Mouse (Mus musculus) hindbrain, embryonic 13.5 days (tissue): ENCODE measurements at regions not wholly inside any gene's neighbourhood (a gene's known extent, or its start where the extent isn't known, plus 50 kb on each side); places are given as distances from the start of the nearest gene placed in this dataset.
A peak's percentile ranks its signal among the peaks of the same experiment; 100 is the strongest.

ENCODE experiments used
- ATAC-seq: fragments of 200-750 bp; cut with Nextera tagmentation; 2 replicates; pipeline ENCODE4 v1.8.0; 2017; ENCODE audit warnings: moderate TSS enrichment; ENCODE audit not compliant: low FRiP score
- H3K27ac ChIP-seq: fragments of 300-500 bp; sonication (generic); 2 replicates; pipeline ENCODE4 v1.5.1; 2015; ENCODE audit warnings: inconsistent platforms, mild to moderate bottlenecking, moderate library complexity
- H3K27me3 ChIP-seq: fragments of 300-500 bp; sonication (generic); 2 replicates; pipeline ENCODE4 v1.6.1; 2015; ENCODE audit warnings: mild to moderate bottlenecking, inconsistent platforms
- H3K36me3 ChIP-seq: fragments of 300-500 bp; sonication (generic); 2 replicates; pipeline ENCODE4 v1.6.1; 2015; ENCODE audit warnings: mild to moderate bottlenecking, inconsistent platforms
- H3K4me1 ChIP-seq: fragments of 300-500 bp; sonication (generic); replicated peaks from 2 replicates; pipeline ENCODE4 v1.6.1; 2015; ENCODE audit warnings: inconsistent platforms
- H3K4me2 ChIP-seq: fragments of 300-500 bp; sonication (generic); 2 replicates; pipeline ENCODE4 v1.6.1; 2015; ENCODE audit warnings: inconsistent platforms, mild to moderate bottlenecking, moderate library complexity
- H3K4me3 ChIP-seq: fragments of 300-500 bp; sonication (generic); 2 replicates; pipeline ENCODE4 v1.5.1; 2015; ENCODE audit warnings: mild to moderate bottlenecking, inconsistent platforms
- H3K9ac ChIP-seq: fragments of 300-500 bp; sonication (generic); 2 replicates; pipeline ENCODE4 v1.6.1; 2015; ENCODE audit warnings: mild to moderate bottlenecking, inconsistent platforms
- H3K9me3 ChIP-seq: fragments of 300-500 bp; sonication (generic); 2 replicates; pipeline ENCODE4 v1.6.1; 2016; ENCODE audit warnings: inconsistent platforms
- WGBS: fragments of 180-500 bp; shearing (Covaris S2); methylation state at CpG from one replicate; pipeline ENCODE4 v1.1.7; 2015; 5-methylcytosine and 5-hydroxymethylcytosine counted together

DNA sequence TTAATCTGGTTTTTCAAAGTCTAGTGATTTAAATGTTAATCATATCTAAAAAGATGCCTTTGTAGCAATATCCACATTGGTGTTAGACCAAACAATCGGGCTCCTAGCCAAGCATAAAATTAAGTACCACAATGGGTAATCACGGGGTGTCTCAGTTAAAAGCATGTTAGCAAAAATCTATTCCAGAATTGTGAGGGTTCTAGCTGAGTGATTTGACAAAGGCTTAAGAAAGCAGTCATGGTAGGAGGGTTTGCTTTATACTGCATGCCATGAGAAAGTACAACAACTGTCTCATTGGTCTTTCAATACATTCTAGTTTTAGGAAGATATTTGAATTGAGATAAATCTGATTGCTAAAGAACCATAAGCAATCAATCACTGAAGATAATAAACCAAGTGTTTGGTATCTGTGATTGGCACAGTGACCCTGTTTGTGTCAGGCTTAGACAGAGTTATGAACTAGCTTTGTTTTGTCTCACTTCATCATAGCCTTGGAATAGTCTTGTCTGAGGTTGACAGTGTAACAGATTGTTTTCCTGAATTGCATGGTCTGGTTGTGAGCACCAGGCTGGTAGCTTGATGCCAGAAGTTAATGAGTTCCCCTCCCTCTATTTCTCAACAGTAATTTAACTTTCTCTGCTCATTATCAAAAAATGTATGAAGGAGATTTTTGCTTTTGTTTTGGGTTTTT, 186.9 kb upstream of the Sema3a start:
- no peaks in the 10 kb centered on the region for H3K4me1 ChIP-seq
- H3K9ac ChIP-seq = no peak overlapping the region
- WGBS = 37% methylated on average over 2 of the region's 2 CpGs
- H3K27ac ChIP-seq = no peak overlapping the region
- H3K4me3 ChIP-seq = no peak overlapping the region
- ATAC-seq = 0 out of 2 replicates have a peak, but pooled peaks have one; percentile 52
- H3K9me3 ChIP-seq = no peaks in the 10 kb centered on the region
- H3K4me2 ChIP-seq = no peak overlapping the region
- H3K27me3 ChIP-seq = no peaks in the 10 kb centered on the region
- no peaks in the 10 kb centered on the region for H3K36me3 ChIP-seq

DNA sequence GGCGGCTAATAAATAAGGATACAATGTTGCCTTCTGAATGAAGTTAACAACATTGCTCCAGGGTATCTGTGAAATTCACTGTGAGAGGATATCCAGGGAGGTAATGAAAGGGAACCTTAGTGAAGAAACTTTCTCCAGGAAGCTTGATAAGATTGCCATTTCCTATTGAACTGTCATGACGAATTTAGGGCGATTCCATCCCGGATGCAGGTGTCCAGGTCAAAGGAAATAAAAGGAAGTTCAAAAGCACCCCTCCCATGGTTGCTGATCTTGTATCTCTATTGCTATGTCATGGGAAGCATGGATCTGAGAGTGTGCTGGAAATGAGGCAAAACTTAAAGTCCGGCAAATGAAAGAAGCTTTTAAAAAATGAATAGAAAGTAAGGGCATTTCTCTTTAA, 180.7 kb upstream of the Sema3a start:
- Histone ChIP-seq H3K4me3 (no peak overlapping the region), H3K4me1 (0 out of 2 replicates have a peak, but pooled peaks cover 3% of the 10 kb centered on the region), H3K9me3 (no peaks in the 10 kb centered on the region), H3K36me3 (no peaks in the 10 kb centered on the region), H3K27me3 (no peaks in the 10 kb centered on the region), H3K9ac (no peak overlapping the region), H3K27ac (no peak overlapping the region), H3K4me2 (no peak overlapping the region)
- WGBS = 77% methylated on average over 5 of the region's 5 CpGs
- no peak for ATAC-seq

DNA sequence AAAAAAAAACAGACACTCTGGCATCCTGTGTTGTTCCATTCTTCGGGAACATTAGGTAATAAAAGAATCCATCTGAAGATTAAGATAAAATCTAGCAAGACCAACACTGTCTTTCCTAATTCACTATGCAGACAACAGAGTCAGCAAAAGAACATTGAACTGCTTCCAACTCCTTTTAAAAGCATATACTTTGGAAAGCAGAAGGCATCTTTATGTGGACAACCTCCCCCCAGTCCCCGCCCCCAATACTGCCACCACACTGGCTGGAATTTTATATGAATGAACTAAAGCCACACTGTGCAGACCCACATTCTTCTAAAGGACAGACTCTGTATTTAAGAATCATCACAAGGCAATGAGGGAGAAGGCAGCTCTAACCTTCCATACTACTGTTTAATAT, 176.7 kb upstream of the Sema3a start:
- Histone ChIP-seq H3K27me3 (no peaks in the 10 kb centered on the region), H3K4me1 (0 out of 2 replicates have a peak, but pooled peaks cover 3% of the 10 kb centered on the region), H3K36me3 (no peaks in the 10 kb centered on the region), H3K9ac (no peak overlapping the region), H3K4me3 (no peak overlapping the region), H3K9me3 (no peaks in the 10 kb centered on the region), H3K27ac (no peak overlapping the region), H3K4me2 (no peak overlapping the region)
- WGBS = 79% methylated on average over 2 of the region's 2 CpGs
- ATAC-seq = no peak

DNA sequence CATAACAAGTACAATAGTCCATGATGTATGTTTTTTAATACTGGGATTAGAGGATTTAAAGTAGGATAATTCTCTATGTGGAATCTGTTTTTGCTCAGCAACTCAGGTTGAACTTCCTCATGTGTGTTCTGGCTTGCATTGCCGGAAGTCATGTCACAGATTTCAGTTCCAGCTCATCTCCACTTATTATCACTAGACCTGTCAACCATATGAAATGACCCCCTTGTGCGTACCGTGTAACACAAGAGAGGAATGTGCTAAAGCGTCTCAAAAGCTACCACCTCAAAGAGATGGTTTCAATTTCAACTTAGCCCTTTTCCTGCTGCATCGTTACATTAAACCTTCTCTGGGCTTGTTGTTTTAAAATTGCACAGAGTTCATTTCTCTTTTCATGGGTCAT, 154.2 kb upstream of the Sema3a start:
- Histone ChIP-seq H3K9ac (no peak overlapping the region), H3K27me3 (no peaks in the 10 kb centered on the region), H3K36me3 (no peaks in the 10 kb centered on the region), H3K9me3 (no peaks in the 10 kb centered on the region), H3K4me1 (0 out of 2 replicates have a peak, but pooled peaks cover 3% of the 10 kb centered on the region), H3K4me3 (no peak overlapping the region), H3K27ac (no peak overlapping the region), H3K4me2 (no peak overlapping the region)
- WGBS = 31% methylated on average over 5 of the region's 5 CpGs
- ATAC-seq = no peak

DNA sequence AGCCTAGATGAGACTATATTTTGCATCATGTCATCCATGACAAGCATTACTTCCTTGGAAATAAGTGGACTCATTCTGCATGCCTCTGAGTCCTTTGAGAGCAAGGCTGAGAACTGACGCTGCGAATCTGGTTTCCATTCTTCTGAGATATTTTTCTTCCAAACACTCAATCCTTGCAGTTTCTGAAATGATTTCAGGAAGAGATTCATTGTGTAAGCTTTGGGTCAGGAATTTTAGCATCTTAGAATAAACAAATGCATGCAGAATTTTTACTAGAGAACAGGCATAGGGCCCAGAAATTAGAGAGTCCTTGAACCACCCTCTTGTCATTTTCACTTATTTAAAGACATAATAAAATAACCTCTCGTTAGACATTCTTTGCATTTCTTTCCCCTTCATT, 151.5 kb upstream of the Sema3a start:
- Histone ChIP-seq H3K4me2 (no peak overlapping the region), H3K4me3 (no peak overlapping the region), H3K27me3 (no peaks in the 10 kb centered on the region), H3K4me1 (0 out of 2 replicates have a peak, but pooled peaks cover 3% of the 10 kb centered on the region), H3K36me3 (no peaks in the 10 kb centered on the region), H3K9ac (no peak overlapping the region), H3K9me3 (no peaks in the 10 kb centered on the region), H3K27ac (no peak overlapping the region)
- no peak for ATAC-seq
- WGBS = 80% methylated on average over 3 of the region's 3 CpGs

DNA sequence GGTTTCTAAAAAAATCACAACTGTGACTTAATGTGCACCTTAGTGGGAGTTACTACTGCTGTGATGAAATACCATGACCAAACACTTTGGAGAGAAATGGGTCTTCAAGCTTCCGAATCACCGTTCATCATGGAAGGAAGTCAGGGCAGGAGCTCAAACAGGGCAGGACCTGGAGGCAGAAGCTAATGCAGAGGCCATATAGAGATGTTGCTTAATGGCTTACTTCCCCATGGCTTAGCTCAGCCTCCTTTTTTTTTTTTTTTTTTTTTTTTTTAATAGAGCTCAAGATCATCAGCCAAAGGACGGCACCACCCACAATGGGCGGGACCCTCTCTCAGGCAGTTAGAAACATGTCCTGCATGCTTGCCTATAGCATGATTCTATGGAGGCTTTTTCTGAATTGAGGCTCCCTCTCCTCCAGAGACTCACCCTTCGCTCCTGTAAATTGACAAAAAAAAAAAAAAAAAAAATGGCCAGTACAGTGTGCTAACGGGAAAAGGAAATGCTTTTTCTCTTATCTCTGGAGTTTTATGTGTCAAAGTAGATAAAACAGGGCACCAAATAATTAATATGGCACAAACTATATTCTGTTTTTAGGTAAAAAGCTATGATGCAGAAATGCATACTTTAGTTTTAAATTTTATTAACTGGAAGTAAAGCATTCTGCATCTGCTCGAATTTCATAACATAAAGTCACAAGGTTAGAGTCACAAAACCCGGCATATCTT, 149.0 kb upstream of the Sema3a start:
- H3K9me3 ChIP-seq = no peaks in the 10 kb centered on the region
- 86% methylated on average over 8 of the region's 8 CpGs for WGBS

DNA sequence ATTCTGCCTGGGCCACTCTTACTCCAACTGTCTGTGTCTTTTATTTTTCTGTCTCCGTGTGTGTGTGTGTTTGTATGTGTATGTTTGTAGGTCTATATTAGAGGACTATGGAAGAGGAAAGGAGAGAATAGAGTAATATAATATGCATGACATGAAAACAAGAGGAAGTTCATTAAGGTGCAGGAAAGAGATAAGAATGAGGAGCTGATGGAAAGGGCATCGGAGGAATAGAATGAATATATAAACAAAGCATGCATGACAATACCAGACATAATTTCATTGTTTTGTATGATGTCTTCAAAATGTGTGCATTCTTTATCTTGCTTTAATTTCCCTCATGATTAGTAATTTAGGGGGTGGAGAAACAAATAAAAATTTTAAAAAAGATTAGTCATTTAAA, 147.3 kb upstream of the Sema3a start:
- no peaks in the 10 kb centered on the region for H3K36me3 ChIP-seq
- no peak overlapping the region for H3K4me2 ChIP-seq
- H3K9ac ChIP-seq = no peak overlapping the region
- H3K27me3 ChIP-seq = no peaks in the 10 kb centered on the region
- H3K4me1 ChIP-seq = 0 out of 2 replicates have a peak, but pooled peaks cover 3% of the 10 kb centered on the region
- no peaks in the 10 kb centered on the region for H3K9me3 ChIP-seq
- H3K27ac ChIP-seq = no peak overlapping the region
- WGBS = 78% methylated on average over 2 of the region's 2 CpGs
- ATAC-seq = no peak
- no peak overlapping the region for H3K4me3 ChIP-seq

More for the DNA sequence above, 149.0 kb upstream of the Sema3a start:
- ATAC-seq = no peak
- H3K36me3 ChIP-seq = no peaks in the 10 kb centered on the region
- no peak overlapping the region for H3K4me2 ChIP-seq
- no peak overlapping the region for H3K4me3 ChIP-seq
- 0 out of 2 replicates have a peak, but pooled peaks cover 3% of the 10 kb centered on the region for H3K4me1 ChIP-seq
- H3K27me3 ChIP-seq = no peaks in the 10 kb centered on the region
- H3K9ac ChIP-seq = no peak overlapping the region
- H3K27ac ChIP-seq = no peak overlapping the region

DNA sequence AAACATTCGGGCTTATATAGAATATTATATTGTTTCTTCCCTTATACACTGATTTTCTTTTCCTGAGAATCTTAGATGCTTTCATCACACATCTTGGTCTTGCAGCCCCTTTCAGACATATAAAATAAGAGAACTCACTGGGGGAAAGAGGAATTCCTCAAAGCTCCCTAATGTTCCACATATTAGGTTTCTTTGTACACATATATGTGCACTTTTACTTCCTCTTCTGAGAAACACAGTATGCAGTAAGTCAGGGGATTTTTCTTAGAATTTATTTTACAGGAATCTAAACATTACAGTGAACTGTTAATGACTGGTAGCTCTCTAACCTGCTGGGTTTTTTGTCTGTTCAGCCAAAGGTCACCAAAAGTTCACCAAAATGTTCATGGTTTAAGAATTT, 131.4 kb upstream of the Sema3a start:
- no peak overlapping the region for H3K4me2 ChIP-seq
- H3K27me3 ChIP-seq = no peaks in the 10 kb centered on the region
- no peaks in the 10 kb centered on the region for H3K9me3 ChIP-seq
- H3K4me3 ChIP-seq = no peak overlapping the region
- no peak overlapping the region for H3K27ac ChIP-seq
- no peaks in the 10 kb centered on the region for H3K36me3 ChIP-seq
- no peak overlapping the region for H3K9ac ChIP-seq
- no peak for ATAC-seq
- 89% methylated on average over 1 of the region's 1 CpGs for WGBS
- no peaks in the 10 kb centered on the region for H3K4me1 ChIP-seq

DNA sequence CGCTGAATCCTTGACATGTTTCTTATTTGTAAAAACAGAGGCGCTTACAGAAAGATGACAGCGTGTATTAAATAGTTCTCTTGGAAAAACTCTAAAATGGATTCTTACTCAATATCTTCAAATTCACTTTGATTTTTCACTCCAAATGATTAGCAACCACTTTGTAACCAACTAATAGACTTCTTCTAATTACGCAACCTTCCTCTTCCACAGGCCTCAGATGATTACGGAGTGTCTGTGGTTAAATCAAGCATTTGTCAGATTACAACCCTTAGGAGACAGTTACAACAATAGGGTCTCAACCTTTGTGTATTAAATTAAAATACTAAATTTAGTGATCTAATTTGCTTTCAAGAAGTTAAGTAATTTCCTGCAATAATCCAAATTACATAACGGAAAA, 127.8 kb upstream of the Sema3a start:
- no peak overlapping the region for H3K4me2 ChIP-seq
- 90% methylated on average over 6 of the region's 6 CpGs for WGBS
- H3K4me3 ChIP-seq = no peak overlapping the region
- H3K9me3 ChIP-seq = no peaks in the 10 kb centered on the region
- no peak for ATAC-seq
- no peak overlapping the region for H3K9ac ChIP-seq
- no peaks in the 10 kb centered on the region for H3K27me3 ChIP-seq
- no peaks in the 10 kb centered on the region for H3K36me3 ChIP-seq
- H3K27ac ChIP-seq = no peak overlapping the region
- H3K4me1 ChIP-seq = no peaks in the 10 kb centered on the region

DNA sequence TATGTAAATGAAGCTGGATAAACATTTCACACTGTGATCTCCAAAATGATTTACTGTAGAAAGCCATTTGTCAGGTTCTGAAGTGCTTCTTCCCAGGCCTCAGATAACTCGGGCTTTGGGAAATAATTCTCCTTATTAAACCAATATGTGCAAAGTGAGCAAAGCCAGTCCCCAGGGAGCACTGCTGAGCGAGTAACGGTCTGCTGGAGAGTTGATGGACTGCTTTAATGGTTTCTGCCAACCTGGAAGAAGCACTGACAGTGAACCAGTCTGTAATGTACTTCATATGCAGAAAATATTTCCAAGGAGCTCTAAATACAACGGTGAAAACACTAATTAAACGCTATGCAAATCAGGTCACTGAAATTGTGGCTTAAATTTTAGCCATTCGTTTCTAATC, 118.1 kb upstream of the Sema3a start:
- ATAC-seq = peak; percentile 49; the same call in 1 of the 2 replicates

DNA sequence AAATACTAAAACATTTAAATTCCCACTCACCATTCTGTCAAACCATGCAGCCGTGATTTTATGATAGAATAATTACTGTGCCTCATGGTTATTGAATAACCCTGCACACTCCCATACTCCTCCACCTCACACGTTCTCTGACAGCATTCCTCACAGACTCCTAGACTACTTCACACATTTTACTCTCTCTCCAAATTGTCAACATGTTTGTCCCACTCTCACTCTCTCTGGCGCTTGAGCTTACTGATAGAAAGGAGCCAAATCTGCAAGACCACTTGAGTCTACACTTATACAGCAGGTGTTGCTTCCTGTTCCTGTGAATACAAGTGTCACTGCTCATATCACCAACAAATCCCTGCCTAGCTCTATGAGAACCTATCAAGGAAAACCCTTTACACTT, 102.9 kb upstream of the Sema3a start:
- ATAC-seq = no peak
- Histone ChIP-seq H3K9ac (no peak overlapping the region), H3K4me2 (no peak overlapping the region), H3K4me1 (no peaks in the 10 kb centered on the region), H3K36me3 (no peaks in the 10 kb centered on the region), H3K27me3 (no peaks in the 10 kb centered on the region), H3K4me3 (no peak overlapping the region), H3K27ac (no peak overlapping the region), H3K9me3 (0 out of 2 replicates have a peak, but pooled peaks cover 3% of the 10 kb centered on the region)
- 67% methylated on average over 3 of the region's 3 CpGs for WGBS

More for the DNA sequence above, 118.1 kb upstream of the Sema3a start:
- no peak overlapping the region for H3K9ac ChIP-seq
- H3K36me3 ChIP-seq = no peaks in the 10 kb centered on the region
- H3K4me2 ChIP-seq = no peak overlapping the region
- 46% methylated on average over 6 of the region's 6 CpGs for WGBS
- no peaks in the 10 kb centered on the region for H3K9me3 ChIP-seq
- 0 out of 2 replicates have a peak, but pooled peaks cover 4% of the 10 kb centered on the region for H3K4me1 ChIP-seq
- no peaks in the 10 kb centered on the region for H3K27me3 ChIP-seq
- H3K4me3 ChIP-seq = no peak overlapping the region
- H3K27ac ChIP-seq = no peak overlapping the region

DNA sequence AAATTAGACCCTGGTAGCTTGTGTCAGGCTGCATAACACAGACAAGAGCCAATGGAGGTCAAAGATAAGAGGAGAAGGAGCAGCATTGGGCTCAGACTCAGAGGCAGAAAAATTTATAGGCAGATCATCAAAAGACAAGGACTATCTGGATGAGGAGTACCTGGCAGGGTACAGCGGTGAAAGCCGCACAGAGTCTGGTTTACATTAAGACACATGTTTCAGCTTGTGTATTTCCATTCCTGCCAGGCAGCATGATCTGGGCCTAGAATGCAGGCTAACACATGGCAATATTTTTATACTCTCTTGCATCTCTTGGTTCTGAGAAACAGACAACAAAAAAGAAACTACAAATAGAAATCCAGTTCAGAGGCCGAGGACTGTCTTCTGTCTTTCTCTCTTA, 91.9 kb upstream of the Sema3a start:
- no peaks in the 10 kb centered on the region for H3K9me3 ChIP-seq
- H3K27me3 ChIP-seq = no peaks in the 10 kb centered on the region
- no peak for ATAC-seq
- 90% methylated on average over 3 of the region's 3 CpGs for WGBS
- H3K9ac ChIP-seq = no peak overlapping the region
- H3K27ac ChIP-seq = no peak overlapping the region
- no peaks in the 10 kb centered on the region for H3K4me1 ChIP-seq
- no peak overlapping the region for H3K4me3 ChIP-seq
- no peak overlapping the region for H3K4me2 ChIP-seq
- H3K36me3 ChIP-seq = no peaks in the 10 kb centered on the region

DNA sequence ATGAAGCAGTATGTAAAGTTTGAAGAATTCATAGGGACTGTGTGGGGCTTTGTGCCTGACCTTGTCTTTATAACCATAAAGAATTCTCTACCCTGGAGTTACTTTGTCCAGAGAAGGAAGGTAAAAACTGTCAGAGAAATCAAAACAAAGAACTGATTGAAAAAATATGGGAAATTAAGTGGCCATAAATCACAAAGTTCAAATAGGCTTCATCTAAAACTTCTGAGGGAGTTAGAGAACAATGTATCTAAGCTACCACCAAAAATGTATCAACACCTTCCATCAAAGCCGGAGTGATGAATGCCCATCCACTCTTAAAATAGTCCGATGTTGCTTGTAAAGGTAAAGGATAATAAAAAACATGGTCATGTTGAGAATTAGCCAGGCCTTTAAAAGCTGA, 89.1 kb upstream of the Sema3a start:
- 79% methylated on average over 2 of the region's 2 CpGs for WGBS

More for the DNA sequence above, 89.1 kb upstream of the Sema3a start:
- no peak for ATAC-seq
- Histone ChIP-seq H3K4me3 (no peak overlapping the region), H3K9ac (no peak overlapping the region), H3K4me1 (no peaks in the 10 kb centered on the region), H3K27ac (no peak overlapping the region), H3K4me2 (no peak overlapping the region), H3K9me3 (no peaks in the 10 kb centered on the region), H3K36me3 (no peaks in the 10 kb centered on the region), H3K27me3 (no peaks in the 10 kb centered on the region)
